Mouse (Mus musculus): ENCODE measurements around the gene Cap2. TPM values are rescaled to one million over a fixed set of nuclear protein-coding genes. Genes with fewer than 3 reads are reported as not detected.

Cap2 gene
- polyA plus RNA-seq, 1 experiment, result 13.5 TPM

DNA sequence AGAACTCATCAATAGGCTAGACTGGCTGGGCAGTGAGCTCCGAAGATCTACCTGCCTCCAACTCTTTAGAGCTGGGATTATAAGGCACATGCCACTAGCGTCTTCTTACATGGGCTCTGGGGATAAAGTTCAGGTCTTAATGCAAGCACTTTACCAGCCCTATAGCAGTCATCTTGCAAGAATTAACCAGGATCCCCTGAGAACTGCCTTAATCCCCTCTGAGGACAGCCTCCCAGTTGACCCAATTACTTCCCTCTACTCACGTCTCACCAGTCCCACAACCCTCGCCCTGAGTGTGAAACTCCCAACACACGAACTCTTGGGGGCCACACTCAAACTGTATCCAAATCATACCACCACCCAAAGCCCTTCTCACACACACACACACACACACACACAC is 64.3 kb downstream of the Cap2 start:
- DNase-seq (ENCODE audit: low read depth), result no peak

DNA sequence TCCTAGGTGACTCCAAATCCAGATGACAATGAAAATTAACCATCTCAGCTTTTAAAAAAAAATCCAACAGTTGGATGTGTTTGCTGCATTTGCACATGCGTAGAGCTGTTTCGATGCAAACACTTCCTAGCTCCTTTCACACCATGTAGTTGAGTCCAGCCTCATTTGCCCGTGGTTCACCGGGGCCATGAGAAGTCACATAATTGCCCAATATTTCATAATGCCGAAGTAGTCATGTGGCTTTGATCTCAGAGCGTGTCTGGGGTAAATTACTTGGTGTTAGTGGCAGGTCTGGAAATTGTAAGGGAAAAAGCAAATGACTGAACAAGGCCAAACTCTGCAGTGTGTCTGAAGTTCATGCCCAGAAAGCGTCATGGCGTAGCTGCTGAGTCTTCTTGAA is 67.8 kb downstream of the Cap2 start:
- DNase-seq (ENCODE audit: low read depth), result no peak

DNA sequence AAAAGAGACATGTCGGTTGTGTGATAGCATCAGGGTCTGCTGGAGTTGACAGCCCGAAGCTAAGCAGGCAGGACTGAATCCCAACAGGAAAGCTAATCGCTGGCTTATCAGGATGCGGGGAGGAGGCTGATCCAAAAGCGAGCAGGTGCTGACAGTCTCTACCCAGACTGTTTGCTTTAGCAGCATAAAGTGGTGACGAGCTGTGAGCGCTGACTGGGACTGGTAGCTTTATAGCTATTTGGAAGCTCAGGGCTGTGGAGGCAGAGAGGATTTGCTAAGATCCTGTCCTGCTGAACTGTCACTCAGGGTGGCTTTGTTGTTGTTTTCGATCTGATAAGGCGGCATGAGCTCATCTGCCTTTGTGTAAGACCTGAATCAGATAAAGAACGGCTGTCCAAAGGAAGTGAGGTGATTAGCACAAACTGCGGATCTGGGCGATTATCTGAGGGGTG is 69.5 kb downstream of the Cap2 start:
- DNase-seq (ENCODE audit: low read depth), result peak; percentile 1

DNA sequence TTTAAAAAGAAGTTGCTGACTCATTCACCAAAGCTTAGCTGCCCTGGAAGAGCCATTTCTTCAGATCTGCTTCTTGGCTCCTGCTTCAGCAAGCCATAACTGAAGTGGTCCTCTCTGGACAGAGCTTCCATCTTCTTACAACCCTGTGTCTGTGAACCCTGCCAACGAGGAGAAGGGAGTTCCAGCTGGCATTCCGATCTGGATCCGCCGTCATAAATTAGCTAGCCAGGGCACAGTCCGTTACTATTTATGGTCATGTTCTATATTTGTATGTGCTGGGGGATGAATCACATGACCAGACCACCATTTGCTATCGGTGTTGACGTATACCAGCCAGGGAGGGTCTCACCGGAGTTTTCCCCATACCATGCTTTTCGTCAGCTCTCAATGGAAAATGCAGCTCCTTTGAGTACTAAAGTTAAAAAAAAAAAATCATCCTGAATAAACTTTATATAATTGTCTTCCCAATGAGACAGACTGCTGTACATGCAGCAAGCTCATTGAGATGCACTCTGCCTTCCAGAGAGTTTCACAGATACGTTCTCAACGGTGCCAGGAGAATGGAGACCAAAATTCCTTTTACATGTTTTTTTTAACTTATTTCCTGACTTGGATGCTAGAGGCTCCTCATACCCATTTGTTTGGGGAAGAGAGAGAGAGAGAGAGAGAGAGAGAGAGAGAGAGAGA is 70.5 kb downstream of the Cap2 start:
- DNase-seq (ENCODE audit: low read depth), result no peak

DNA sequence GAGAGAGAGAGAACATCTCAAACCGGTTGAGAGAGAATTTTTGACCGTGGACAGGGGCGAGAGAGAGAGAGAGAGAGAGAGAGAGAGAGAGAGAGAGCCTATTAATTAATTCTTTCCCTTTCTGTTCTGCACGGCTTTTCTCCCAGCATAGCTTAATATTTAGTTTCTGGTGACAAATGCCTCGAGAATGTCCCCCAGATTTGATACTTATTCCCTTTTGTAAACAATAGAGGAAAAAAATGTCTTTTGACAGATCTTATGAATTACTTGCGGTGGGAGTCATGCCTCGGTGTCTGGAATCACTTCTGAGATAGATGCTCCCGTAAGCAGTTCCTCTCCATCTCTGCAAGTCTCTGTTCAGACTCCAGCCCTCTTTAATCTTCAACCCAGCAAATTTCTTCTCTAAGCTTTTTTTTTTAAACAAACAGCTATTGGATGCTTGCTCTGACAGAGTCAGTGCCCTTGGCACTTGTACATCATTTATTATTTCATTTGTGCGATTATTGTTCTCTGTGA is 71.1 kb downstream of the Cap2 start:
- DNase-seq (ENCODE audit: low read depth), result no peak

DNA sequence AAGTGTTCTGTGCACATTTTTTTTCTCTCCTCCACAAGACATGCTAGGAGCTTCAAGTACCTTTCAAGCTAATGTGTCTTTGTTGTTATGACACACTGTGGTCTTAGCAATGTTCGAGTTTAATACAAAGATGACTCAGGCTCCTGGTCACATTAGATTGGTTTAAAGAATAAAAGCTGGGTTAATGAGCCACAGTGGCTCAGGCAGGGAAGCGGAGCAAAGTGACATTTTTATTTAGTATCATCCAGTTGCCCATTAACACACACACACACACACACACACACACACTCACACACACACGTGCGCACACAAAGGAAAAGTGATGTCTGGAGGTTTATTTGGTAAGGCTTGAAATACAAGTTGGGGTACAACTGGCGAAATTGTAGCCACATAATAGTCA is 72.6 kb downstream of the Cap2 start:
- no peak for DNase-seq (ENCODE audit: low read depth)

DNA sequence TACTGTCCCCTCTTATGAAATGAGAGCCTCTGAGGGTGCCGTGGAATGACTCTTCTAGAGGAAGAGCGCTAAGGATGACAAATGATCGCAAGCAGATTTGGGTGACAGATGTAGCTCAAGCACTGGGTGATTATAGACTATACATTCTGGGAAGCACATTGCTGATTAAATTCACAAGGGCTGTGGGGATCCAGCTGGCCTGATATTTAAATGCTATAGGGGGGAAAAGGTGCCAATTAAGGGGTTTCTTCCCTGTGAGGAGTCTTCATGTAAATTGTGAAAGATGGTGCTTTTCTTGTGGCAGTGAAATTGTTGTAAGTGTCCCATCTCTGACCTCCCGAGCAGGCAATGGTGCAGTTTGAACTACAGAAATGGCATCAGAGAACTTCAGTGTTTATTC is 73.1 kb downstream of the Cap2 start:
- no peak for DNase-seq (ENCODE audit: low read depth)

DNA sequence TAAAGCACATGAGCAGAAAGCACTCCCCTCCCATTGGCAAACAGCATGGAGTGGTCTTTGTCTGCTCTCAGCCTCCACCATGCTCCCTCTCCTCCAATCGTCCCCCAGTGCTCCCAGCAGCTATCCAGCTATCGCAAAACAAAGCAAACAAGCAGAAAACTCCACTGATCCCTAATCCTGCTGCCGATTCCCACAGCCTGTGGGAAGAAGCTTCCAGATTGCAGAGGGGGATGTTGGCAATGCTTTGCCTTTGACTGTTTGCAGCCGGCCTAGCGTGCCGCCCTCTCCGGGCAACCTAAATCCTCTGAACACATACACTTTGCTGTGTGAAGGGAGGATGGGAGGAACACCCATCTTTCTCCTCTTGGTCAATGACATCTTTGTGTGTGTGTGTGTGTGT is 83.2 kb downstream of the Cap2 start:
- no peak for DNase-seq (ENCODE audit: low read depth)

DNA sequence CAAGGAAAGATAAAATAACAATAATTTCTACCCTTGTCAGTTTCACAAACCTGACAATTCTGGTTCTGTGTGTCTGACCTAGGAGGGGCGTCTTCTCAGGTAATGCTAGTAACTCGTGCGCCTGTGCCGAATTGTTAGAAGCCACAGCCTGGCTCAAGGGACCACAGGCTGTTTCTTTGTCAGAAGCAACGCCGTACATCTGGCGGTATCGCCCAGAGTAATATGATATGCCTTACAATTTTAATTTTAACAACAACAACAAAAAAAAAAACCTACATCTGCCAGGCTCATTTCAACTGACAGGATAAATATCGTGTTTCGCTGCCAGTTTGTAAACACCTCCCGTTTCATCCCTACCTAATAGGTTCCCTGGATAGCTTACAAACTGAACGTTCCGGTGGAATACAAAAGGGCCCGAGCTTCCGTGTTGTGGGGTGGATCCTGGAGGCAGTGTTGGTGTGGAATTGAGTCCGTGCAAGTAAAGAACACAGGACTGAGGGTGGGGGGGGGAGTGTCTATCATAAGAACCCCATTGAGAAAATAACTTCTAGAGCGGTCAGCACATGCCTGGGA is 86.2 kb downstream of the Cap2 start:
- no peak for DNase-seq (ENCODE audit: low read depth)

DNA sequence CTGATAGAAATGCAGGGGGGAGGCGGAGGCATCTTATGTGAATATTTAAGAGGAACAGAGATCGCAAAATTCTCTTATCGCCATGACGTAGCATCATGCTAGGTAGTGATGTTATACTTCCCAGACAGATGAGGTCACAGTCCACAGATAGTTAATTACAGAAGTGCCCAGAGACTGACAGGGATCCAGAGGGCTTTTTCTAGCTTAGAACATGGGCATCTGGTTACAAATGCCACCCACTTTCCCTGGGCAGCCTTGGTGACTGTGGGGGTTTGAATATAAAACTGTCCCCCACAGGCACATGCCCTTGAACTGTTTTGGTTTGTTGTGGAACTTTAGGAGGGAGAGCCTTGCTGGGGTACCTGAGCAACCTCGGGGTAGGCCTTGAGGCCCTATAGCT is 87.0 kb downstream of the Cap2 start:
- DNase-seq (ENCODE audit: low read depth), result no peak

DNA sequence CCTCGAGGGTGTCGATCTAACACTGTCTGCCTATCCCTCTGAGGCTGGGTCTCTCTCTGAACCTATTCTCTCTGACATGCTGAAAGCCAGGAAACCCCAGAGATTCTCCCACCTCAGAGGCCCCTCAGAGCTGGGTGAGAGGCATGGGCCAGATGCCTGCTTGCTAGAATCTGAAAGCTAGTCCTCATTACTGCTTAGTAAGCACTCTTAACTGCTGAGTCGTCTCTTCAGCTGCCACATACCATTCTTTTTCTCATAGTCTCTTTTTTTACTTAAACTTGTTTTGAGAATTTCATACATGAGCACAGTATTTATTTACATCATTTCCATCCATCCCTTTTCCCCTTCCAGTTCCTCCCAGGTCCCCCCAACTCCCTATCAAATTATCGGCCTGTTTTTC is 89.2 kb downstream of the Cap2 start:
- DNase-seq (ENCODE audit: low read depth), result no peak

DNA sequence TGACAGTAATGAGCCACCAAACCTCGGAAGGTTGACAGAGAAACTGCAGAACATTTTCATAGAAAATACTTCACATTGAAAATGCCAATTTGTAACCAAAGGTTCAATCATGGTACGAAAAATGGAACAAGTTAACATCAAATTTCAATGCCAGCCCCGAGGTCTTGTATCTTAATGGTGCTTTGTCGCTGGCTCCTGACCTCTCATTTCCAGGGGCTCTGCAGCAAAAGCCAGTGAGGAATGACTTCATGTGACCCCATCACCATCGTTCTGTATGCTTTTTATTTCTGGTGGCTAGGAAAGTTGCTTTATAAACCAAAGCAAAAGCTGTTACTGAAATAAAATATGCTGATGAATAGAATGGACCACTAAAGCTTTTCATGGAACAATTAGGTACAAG is 99.0 kb downstream of the Cap2 start:
- DNase-seq (ENCODE audit: low read depth), result no peak

DNA sequence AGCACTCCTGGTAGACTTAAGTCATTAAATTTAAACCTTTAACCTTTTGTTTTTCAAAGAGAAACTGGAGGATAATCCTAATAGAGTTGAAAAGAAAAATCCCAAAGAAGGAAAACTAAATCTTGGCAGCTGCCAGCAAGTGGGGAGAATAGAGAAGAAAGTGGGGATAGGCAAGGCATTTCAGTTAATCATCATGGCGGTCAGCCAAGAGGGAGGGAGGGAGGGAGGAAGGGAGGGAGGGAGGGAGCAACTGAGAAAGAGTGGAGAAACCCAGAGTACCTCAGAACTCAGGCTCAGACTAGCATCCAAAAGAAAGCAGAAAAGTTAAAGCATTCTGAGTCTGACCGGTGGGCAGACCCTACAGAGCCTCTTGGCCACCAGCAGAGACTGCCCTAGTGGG is 99.7 kb downstream of the Cap2 start:
- no peak for DNase-seq (ENCODE audit: low read depth)

DNA sequence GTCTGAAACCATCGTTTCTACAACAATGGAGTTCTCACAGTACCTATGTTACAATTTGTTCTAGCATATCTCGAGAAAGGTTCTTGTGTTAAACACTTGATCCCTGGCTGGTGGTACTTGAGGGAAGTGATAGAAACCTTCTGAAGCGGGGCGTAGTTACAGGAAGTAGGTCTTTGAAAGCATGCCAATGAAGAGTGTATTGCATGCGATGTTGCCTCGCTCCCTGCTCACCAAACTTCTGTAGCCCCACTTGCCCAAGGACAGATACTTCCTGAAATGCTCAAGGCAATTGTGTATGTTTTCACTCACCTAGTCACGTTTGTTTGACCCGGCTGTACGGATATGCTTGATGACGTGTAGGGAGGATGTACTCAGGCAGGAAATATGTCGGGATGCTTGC is 101.0 kb downstream of the Cap2 start:
- no peak for DNase-seq (ENCODE audit: low read depth)

DNA sequence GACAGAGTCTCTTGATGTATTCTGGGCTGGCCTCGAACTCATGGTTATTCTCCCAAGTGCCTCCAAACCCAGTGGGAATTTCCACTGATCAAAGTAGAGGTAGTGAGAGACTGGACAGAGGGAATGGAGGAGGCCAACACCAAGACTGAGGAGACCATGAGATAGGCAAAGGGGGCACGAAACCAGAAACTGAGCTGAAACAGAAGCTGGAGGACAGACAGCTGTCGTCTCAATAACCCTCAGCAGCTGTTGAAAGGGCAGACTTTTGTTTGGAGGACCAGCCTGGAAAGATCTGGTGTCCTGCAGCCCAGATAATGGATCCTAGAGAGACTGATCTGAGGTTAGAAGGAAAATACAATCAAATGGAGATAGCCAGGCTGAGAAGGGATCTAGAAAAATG is 109.4 kb downstream of the Cap2 start:
- DNase-seq (ENCODE audit: low read depth), result no peak

DNA sequence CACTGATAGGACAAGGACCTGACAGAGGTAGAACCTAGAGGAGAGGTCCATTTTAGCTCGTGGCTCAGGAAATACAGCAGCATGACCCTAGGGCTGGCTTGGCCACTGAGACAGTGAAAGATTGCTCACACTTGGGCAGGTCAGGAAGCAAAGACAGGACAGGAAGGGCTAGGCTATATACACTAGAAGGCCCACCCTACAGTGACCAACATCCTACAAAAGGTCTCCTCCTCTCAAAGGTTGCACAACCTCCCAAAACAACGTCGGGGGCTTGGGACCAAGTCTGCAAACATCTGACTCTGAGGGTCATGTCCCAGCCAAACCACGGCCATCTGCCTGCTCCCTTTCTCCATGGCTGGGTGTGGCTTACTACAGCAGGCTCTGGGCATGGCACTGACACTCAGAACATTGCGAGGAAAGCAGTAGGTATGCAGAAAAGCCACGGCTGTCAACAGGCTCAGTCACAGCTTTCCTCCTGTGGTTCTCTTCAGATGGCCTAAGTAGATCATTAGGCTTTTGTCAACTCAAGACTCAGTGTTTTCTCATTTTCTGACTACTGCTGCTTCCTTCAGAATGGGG is 112.1 kb downstream of the Cap2 start:
- no peak for DNase-seq (ENCODE audit: low read depth)

DNA sequence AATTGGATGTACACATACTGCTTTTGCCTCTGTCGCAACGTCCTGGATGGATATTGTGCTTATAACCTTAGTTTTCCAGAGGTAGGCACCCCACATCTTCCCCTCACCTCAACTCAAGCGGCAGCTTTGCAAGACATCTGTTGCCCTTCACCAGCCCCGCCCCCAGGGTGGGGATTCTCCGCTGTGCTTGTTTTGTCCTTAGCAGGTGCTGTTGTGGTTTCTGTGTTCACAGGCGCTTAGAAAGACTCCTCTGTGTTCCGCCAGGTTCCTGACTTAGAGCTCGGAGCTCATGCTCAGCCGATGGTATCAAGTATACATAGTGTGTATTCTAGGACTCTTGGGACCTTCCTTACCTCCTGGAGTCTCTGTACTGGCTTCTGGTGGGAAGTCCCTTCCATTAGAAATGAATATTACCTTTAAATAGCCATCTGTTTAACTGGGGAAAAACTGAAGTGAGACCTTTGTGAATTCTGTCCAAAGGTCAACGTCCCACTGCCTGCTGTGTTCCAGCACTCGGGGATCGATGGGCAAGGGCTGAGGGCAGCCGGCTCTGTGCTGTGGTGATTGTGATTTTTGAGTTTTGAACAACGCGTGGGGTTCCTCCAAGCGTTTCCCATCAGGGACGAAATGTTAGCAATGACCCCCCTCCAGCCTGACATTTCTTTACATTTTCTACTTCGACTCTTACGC is 115.2 kb downstream of the Cap2 start:
- no peak for DNase-seq (ENCODE audit: low read depth)

DNA sequence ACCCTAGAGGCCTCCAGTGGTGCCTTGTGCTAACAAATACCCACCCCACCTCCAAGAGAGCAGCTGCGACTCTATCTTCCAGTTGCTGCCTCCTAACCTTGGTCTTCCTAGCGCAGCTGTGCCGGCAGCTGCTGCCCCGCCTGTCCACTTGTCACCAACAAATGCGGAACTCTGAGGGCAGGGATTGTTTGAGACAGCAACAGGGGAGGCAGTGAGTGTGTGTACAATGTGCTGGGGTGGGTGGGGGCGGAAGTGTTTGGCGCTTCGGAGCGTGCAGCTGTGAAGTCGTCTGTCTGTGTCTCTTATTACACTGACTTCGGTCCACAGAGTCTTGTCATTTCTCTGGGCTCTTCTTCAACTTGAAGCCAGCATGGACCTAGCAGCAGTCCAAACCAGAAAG is 118.0 kb downstream of the Cap2 start:
- no peak for DNase-seq (ENCODE audit: low read depth)

DNA sequence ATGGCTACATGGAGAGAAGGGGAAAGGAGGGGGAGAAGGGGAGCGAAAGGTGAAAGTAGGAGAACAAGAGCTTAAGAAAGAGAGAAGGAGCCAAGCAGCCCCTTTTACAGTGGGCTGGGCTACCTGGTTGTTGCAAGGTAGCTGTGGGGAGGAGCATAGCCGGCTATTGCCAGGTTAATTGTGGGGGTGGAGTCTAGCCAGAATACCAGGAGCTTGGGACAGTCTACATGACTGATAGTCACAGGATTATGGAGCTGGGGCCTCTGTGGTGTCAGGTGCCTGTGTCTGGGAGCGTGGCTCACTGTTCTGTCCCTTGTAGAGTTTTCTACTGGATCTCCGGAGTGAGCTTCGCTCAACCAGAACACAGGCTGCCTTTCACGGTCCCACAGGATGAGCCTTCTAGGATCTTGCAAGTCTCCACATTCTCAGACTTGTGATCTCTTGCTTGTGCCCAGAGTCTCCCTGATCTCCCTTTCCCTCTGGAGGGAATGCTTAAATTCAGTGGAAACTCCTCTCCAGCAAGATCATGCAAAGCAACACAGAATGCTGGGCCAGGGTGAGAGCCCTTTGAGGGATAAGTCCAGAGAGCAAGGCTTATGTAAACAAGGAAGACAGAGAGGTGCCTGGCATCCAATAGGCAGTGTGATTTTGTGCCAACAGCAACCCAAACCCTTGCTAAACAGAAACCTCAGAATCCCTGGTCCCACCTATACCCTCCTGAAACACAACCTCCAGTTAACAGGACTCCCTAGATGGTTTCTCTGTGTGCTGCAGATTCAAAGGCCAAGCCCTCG is 119.5 kb downstream of the Cap2 start:
- no peak for DNase-seq (ENCODE audit: low read depth)

DNA sequence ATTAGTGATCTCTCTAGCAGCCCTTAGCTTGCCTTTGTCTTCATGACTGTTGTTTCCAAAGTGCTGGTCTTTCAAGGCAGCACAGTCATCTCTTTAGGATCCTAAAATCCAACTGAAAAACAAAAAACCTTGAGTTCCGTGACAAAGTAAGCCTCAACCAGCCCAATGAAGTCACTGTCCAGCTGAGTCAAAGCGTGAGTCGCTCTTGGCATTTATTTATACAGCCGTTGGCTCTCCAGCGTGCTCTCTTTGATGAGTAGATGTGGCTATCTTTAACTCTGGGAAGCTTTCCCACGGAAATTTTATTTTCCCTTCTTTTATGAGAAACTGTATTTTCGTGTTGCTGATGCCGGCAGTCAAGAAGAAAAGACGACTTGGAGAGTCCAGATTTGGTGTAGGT is 125.0 kb downstream of the Cap2 start:
- no peak for DNase-seq (ENCODE audit: low read depth)

DNA sequence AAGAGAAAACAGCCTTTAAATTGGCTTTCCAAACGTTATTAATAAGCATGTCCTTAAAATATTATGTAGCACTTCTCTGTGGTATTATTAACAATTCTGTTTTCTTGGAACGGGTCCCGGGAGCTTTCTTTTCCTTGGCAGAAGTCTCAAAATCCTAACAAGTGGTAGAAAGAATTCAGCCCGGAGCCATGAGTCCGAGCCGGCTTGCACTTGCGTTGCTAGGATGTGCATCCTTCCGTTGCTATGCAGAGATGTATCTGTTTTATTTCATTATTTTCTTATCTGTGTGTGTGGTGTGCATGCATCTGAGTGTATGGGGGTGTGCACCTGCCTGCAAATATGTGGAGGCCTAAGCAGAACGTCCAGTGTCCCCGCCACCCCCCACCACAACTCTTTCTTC is 126.2 kb downstream of the Cap2 start:
- DNase-seq (ENCODE audit: low read depth), result no peak

DNA sequence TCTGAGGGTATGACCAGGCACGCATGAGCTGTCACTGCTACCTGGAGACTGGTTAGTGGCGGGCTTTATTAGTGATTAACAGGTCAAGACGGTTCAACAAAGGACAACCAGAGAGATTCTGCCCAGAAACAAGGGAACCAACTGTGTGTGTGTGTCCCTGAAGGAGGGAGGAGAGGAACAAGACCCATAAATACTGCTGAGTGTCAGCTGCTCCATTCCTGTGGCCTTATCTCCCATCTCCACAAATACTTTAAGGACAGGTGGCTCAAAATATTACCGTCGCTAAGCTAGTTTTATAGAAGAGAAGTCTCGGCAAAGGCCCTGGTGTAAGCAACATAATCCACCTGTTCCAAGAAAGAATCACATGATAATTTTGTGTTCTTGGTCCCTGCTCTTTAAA is 127.7 kb downstream of the Cap2 start:
- no peak for DNase-seq (ENCODE audit: low read depth)

All from gonadal fat pad, adult 2 months (tissue).